Mouse (Mus musculus) liver, adult 2 months (tissue): ENCODE data around the gene Adamts18. TPM values are rescaled to one million over a fixed set of nuclear protein-coding genes. Genes with fewer than 3 reads are reported as not detected.

Source experiments
- DNase-seq: peaks from one replicate; pipeline ENCODE4 v3.0.0-alpha.2; 2011; ENCODE audit warnings: low read depth, low spot score; ENCODE audit errors: extremely low read depth
- H3K27ac ChIP-seq: fragments of 200-500 bp; replicated peaks from 2 replicates; pipeline ENCODE4 v1.5.1; 2012; ENCODE audit warnings: low read depth, mild to moderate bottlenecking, control low read depth, inconsistent platforms, low read length; ENCODE audit not compliant: insufficient read depth
- H3K27me3 ChIP-seq: fragments of 200-500 bp; 2 replicates; pipeline ENCODE4 v1.6.1; 2012; ENCODE audit warnings: mild to moderate bottlenecking, moderate library complexity, low read length, inconsistent platforms; ENCODE audit not compliant: control insufficient read depth, insufficient read depth
- H3K36me3 ChIP-seq: fragments of 200-500 bp; 2 replicates; pipeline ENCODE4 v1.6.1; 2012; ENCODE audit warnings: low read length, inconsistent platforms; ENCODE audit not compliant: control insufficient read depth, insufficient read depth
- H3K4me1 ChIP-seq: fragments of 200-500 bp; 2 replicates; pipeline ENCODE4 v1.6.1; 2011; ENCODE audit warnings: low read length; ENCODE audit not compliant: control insufficient read depth, insufficient read depth
- H3K4me3 ChIP-seq: fragments of 200-500 bp; 2 replicates; pipeline ENCODE4 v1.5.1; 2011; ENCODE audit warnings: low read depth, mild to moderate bottlenecking, control low read depth, low read length, moderate library complexity; ENCODE audit not compliant: insufficient read depth
- H3K79me2 ChIP-seq: fragments of 200-500 bp; 2 replicates; pipeline ENCODE4 v1.6.1; 2012; ENCODE audit warnings: inconsistent platforms, mild to moderate bottlenecking, low read length, moderate library complexity; ENCODE audit not compliant: control insufficient read depth, insufficient read depth
- H3K9ac ChIP-seq: fragments of 200-500 bp; 2 replicates; pipeline ENCODE4 v1.6.1; 2012; ENCODE audit warnings: low read depth, mild to moderate bottlenecking, control low read depth, inconsistent platforms, low read length
- CTCF ChIP-seq: fragments of 200-500 bp; IDR thresholded peaks from 2 replicates; pipeline ENCODE4 v1.5.1; 2011; ENCODE audit warnings: low read depth, low read length, control low read depth
- POLR2A ChIP-seq: fragments of 200-500 bp; IDR thresholded peaks from 2 replicates; pipeline ENCODE4 v1.6.1; 2011; ENCODE audit warnings: low read length, control low read depth; ENCODE audit not compliant: insufficient read depth; ENCODE audit errors: extremely low read depth
- WGBS: fragments of 180-500 bp; shearing (Covaris S2); methylation state at CpG from one replicate; pipeline ENCODE4 v1.1.7; 2018; 5-methylcytosine and 5-hydroxymethylcytosine counted together
- polyA plus RNA-seq: library from polyadenylated mRNA; depleted of rRNA; stranded (reverse); fragments of >200 nt; gene quantifications from 2 replicates; pipeline ENCODE4 v1.2.3, GENCODE M21; 2012
- total RNA-seq: library from RNA; depleted of rRNA; stranded (reverse); fragments of >200 nt; gene quantifications from 2 replicates; pipeline ENCODE4 v1.2.3, GENCODE M21; 2014

Adamts18 gene
- total and polyA plus RNA-seq, 2 experiments = under 0.01 TPM; not detected in 1

GRCm38 (mm10) chr8:113848081-113848652, 371 bp downstream of the Adamts18 start:
- Histone ChIP-seq H3K27me3 (peaks cover 5% of the 10 kb centered on the region), H3K4me1 (no peaks in the 10 kb centered on the region), H3K9ac (no peak overlapping the region), H3K27ac (no peak overlapping the region), H3K36me3 (no peaks in the 10 kb centered on the region), H3K4me3 (no peak overlapping the region), H3K79me2 (no peaks in the 10 kb centered on the region)
- no peak for DNase-seq
- 1% methylated on average over 49 of the region's 50 CpGs for WGBS
- TF ChIP-seq POLR2A = no peak
- TF ChIP-seq CTCF = no peak

- WGBS = 20% methylated on average over 12 of the region's 12 CpGs
Observed at GRCm38 (mm10) chr8:113847606-113848080, 895 bp downstream of the Adamts18 start.

GRCm38 (mm10) chr8:113846669-113847068, 1.9 kb downstream of the Adamts18 start:
- no peak for DNase-seq
- Histone ChIP-seq H3K4me3 (no peak overlapping the region), H3K4me1 (no peaks in the 10 kb centered on the region), H3K9ac (no peak overlapping the region), H3K79me2 (no peaks in the 10 kb centered on the region), H3K36me3 (no peaks in the 10 kb centered on the region), H3K27ac (no peak overlapping the region), H3K27me3 (peaks cover 5% of the 10 kb centered on the region)
- 77% methylated on average over 5 of the region's 5 CpGs for WGBS
- TF ChIP-seq CTCF (no peak), POLR2A (no peak)

More at GRCm38 (mm10) chr8:113847606-113848080, 895 bp downstream of the Adamts18 start:
- Histone ChIP-seq H3K79me2 (no peaks in the 10 kb centered on the region), H3K4me3 (no peak overlapping the region), H3K27ac (no peak overlapping the region), H3K27me3 (peaks cover 5% of the 10 kb centered on the region), H3K9ac (no peak overlapping the region), H3K36me3 (no peaks in the 10 kb centered on the region), H3K4me1 (no peaks in the 10 kb centered on the region)
- TF ChIP-seq POLR2A (no peak), CTCF (no peak)
- DNase-seq = no peak

GRCm38 (mm10) chr8:113844801-113845301, 3.7 kb downstream of the Adamts18 start:
- DNase-seq = no peak
- 67% methylated on average over 20 of the region's 20 CpGs for WGBS
- TF ChIP-seq POLR2A (no peak), CTCF (no peak)
- peaks cover 5% of the 10 kb centered on the region; the same call in 1 of the 2 replicates for H3K27me3 ChIP-seq
- no peaks in the 10 kb centered on the region for H3K4me1 ChIP-seq
- no peaks in the 10 kb centered on the region for H3K79me2 ChIP-seq
- no peak overlapping the region for H3K27ac ChIP-seq
- no peak overlapping the region for H3K9ac ChIP-seq
- H3K4me3 ChIP-seq = no peak overlapping the region
- H3K36me3 ChIP-seq = no peaks in the 10 kb centered on the region

- H3K27me3 ChIP-seq = no peaks in the 10 kb centered on the region
- TF ChIP-seq CTCF (no peak), POLR2A (no peak)
- no peak overlapping the region for H3K9ac ChIP-seq
- no peaks in the 10 kb centered on the region for H3K4me1 ChIP-seq
- 91% methylated on average over 6 of the region's 6 CpGs for WGBS
- DNase-seq = no peak
- H3K27ac ChIP-seq = no peak overlapping the region
- no peak overlapping the region for H3K4me3 ChIP-seq
- H3K36me3 ChIP-seq = no peaks in the 10 kb centered on the region
- H3K79me2 ChIP-seq = no peaks in the 10 kb centered on the region
Observed at GRCm38 (mm10) chr8:113838211-113838610, 10.3 kb downstream of the Adamts18 start.

GRCm38 (mm10) chr8:113837570-113837915, 11.0 kb downstream of the Adamts18 start:
- H3K9ac ChIP-seq = no peak overlapping the region
- no peak overlapping the region for H3K27ac ChIP-seq
- H3K4me1 ChIP-seq = no peaks in the 10 kb centered on the region
- no peak overlapping the region for H3K4me3 ChIP-seq
- WGBS = 67% methylated on average over 4 of the region's 4 CpGs
- H3K79me2 ChIP-seq = no peaks in the 10 kb centered on the region
- H3K36me3 ChIP-seq = no peaks in the 10 kb centered on the region
- H3K27me3 ChIP-seq = peaks cover 2% of the 10 kb centered on the region; the same call in 1 of the 2 replicates
- no peak for DNase-seq
- TF ChIP-seq CTCF = no peak
- no peak for TF ChIP-seq POLR2A
